Mouse (Mus musculus) brain, adult 2 months (tissue): ENCODE results near the gene Dhx34.
A peak's percentile ranks its signal among the peaks of the same experiment; 100 is the strongest.

Experiments
- DNase-seq: peaks from one replicate; pipeline ENCODE4 v3.0.0; 2011; ENCODE audit warnings: low read depth, low spot score

Gene Dhx34

DNA sequence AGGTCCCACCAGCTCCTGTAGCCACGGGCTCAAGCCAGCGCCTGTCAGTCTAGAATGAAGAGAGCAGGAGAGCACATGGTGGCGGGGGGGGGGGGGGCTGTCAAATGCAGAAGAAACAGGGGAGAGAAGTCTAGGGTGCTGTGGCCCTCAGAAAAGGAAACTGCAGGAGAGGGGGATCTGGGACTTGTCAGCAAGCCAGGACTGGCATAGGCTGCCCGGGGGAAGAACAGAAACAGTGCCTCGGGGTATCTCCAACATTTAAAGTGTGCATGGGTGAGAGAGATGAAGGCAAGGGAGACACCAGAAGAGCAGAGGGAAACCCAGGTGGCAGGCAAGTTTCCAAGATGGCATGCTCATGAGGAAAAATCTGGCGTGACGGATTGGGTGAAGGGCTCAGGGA is 59.8 kb downstream of the Dhx34 start:
- peak; percentile 49 for DNase-seq

DNA sequence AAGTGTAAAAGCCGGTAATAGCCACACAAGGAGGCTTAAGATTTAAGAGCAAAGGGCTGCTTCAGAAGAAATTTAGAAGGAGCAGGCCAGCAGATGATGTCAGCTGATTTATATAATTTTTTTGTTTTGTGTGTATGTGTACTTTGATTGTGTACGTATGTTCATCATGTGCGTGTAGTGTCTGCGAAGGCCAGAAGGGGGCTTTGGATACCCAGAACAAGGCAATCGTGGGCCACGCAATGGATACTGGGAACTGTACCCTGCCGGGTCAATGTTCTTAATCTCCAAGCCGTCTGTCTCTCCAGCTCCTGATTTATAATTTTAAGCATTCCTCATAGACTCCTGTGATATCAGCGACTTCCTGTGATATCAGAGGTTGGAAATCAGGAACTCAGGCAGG is 60.5 kb downstream of the Dhx34 start:
- DNase-seq: no peak

DNA sequence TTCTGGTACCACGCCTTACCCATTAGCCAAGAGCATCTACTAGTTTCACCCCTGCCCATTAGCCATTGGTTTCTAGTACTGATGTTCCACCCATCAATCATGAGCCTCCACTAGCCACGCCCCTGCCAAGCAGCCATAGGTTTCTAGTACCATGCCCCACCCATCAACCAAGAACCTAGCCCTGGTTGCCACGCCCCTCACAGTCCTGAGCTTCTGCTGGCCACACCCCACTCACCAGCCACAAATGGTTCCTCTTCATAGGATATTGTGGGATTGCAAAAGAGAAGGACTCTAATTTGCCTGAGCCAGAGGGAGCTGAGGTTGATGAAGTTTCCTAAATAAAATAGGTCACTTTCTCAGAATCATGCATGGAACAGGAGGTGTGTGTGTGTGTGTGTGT is 61.1 kb downstream of the Dhx34 start:
- peak; percentile 68 for DNase-seq

DNA sequence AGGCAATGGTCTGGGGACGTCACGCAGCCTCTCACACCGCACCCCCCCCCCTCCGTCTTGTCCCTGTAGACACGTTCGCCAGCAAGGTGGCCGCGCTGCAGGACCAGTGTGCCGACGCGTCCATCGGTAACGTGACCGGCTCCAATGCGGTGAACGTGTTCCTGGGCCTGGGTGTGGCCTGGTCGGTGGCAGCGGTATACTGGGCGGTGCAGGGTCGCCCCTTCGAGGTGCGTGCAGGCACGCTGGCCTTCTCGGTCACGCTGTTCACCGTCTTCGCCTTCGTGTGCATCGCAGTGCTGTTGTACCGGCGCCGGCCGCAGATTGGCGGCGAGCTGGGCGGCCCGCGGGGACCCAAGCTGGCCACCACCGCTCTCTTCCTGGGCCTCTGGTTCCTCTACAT is 63.1 kb downstream of the Dhx34 start:
- no peak for DNase-seq

DNA sequence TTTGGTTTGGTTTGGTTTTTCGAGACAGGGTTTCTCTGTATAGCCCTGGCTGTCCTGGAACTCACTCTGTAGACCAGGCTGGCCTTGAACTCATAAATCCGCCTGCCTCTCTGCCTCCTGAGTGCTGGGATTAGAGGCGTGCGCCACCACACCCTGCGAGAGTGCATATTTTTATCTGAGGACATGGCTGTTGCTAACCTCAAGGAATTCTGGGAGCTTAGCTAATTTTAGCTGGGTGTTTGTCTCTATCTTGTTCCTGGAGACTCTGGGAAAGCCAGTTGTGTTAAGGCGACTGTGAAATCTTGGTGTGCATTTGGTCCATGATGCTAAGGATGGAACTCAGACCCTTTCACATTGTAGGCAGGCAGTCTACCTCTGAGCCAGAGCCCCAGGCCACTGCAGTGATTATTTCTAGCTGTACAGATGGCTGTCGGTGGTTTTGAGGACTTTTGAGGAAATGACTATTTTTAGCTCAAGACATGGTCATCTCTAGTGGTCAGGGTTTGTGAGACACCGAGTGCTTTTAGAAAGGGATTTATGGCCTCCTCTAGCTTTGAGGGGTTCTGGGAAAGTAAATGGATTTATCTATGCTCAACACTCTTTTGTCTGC is 65.6 kb downstream of the Dhx34 start:
- DNase-seq: peak; percentile 85

DNA sequence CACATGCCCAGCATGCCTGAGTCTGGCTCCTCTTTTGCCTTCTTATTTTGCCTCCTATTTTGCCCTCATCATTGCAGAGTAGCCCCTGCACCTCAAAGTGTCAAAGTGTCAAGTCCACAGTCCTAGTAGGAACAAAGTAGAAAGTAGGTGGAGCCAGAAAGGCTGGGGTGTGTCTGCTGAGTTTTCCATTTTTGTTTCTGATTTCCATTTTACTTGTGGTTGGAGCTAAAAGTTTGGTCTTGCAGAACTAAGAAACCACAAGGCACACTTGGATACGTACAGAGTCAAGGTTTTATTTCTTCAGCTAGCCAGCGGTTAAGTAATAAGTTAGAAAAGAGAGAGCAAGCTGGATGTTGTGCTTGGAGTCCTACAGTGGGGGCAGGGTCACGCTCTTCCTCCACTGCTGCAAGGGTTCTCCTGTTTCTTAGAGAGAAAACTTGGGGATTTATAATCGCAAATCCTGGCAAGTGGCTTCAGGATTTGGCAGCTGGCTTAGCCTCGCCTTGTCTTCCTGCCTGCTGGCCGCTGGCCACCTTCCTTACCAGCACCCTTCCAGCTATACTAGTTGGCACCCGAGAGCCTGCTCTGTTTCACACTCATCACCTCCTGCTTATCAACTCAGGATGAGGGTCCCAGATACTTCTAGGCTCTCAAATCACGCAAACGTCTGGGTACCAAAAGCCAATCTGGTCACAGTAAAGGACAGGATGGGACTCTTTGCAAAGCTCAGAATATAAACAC is 66.5 kb downstream of the Dhx34 start:
- DNase-seq: peak; percentile 80

DNA sequence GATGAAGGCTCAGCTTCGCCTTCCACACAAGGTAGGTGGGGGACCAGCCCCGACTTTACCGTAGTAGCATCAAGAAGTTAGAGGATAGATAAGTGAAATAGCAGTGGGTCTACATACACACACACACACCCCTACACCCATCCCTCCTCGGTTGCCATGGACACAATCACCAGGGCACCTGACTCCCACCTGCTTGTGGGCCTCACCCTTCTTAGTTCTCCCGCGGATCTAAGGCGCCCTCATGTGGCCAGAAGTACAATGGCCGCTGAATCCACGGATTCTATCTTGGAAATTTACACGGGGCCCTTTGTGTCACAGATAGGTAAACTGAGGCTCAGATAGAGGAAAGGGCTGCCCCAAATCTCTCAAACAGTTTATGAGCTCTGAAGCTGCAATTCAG is 68.3 kb downstream of the Dhx34 start:
- peak; percentile 92 for DNase-seq

DNA sequence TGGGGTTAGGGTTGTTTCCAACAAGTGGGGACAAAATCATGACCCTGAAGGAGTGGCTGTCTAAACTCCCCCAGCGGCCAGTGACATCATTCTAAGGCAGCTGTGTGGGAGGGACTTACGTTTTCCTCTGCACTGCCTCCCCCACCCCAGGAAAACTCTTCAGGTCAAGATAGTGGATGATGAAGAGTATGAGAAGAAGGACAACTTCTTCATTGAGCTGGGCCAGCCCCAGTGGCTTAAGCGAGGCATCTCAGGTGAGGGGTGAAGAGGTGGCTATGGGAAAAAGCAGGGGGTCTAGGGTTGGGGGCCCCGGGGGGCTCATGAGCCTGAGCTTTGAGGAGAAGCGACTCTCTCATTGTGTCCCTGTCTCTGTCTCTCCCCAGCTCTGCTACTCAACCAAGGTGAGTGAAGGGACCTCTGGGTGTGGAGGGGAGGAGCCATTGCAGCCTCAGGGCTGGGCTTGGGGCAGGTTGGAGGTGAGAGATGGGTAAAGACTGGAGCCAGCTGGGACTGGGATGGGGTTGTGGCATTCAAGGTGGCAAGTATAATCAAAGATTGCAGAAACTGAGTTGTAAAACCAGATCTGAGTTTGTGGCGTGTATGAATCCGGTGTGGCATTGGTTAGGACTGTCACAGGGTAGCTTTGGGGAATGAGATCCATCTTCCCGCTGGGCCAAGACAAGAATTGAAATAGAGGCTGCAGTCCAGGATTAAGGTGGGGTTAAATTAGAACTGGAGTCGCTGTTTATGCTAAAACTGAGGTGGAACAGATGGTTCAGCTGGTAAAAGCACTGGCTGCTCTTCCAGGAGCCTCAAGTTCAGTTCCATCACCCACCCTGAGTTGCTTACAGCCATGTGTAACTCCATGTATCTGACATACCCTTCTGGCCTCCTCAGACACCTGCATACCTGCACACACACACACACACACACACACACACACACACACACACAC is 71.4 kb downstream of the Dhx34 start:
- peak; percentile 69 for DNase-seq

DNA sequence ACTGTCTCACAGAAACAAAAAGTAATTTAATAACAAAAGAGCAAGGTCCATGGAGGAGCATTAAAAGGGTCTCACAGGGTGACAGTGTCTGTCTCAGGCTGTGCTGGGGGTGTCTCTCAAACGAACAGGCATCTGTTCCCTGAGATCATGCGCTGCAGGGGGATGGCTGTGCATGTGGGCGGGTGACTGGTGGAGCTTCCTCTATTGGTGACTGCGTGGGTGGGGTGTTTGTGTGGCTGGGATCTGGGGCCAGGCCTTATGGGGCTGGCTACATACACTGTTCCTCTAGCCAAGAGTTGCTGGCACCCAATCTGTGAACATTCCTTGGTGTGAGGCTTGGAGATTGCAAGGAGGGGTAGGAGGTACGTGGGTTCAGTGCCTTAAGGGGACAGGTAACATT is 72.6 kb downstream of the Dhx34 start:
- peak; percentile 99 for DNase-seq

DNA sequence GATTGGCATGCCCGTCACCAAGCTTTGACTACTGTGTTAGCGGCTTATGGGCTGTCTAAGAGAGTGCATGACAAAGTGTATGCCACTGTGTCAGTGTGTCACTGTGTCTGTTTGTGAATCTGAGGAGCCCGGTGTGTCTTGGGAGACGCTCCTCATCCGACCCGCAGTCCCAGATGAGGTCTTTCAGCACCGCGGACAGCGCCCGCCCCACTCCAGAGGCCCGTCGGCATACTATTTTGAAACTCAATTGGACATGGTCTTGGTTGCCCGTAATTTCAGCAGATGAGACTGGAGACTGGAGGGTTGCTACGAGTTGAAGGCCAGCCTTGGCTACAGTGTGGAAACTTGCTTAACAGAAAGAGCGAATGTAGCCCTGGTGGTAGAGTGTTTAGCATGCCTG is 74.2 kb downstream of the Dhx34 start:
- no peak for DNase-seq
